Mouse (Mus musculus): ENCODE measurements around the gene S1pr3. TPM values are rescaled to one million over a fixed set of nuclear protein-coding genes. Genes with fewer than 3 reads are reported as not detected.

S1pr3 gene
- polyA plus RNA-seq (2012; rRNA removed): 4.3 and 5.1 TPM in 2 replicates

GRCm38 (mm10) chr13:51408519-51409001 lies at the start of gene S1pr3:
S1pr3 (plus strand) TSS chr13:51408639.

Other genes starting within 250 kb of the S1pr3 start
- 0.56 and 1.4 TPM in 2 replicates for gene Nxnl2, start 237.6 kb upstream of the S1pr3 start, polyA plus RNA-seq (2012; rRNA removed)
- gene Shc3, start 160.8 kb downstream of the S1pr3 start, polyA plus RNA-seq (2012; rRNA removed): 2.4 and 2.7 TPM in 2 replicates
- 22.4 and 24.4 TPM in 2 replicates for gene Cks2, start 236.6 kb downstream of the S1pr3 start, polyA plus RNA-seq (2012; rRNA removed)
- 17.9 and 19.9 TPM in 2 replicates for gene Secisbp2, start 243.1 kb downstream of the S1pr3 start, polyA plus RNA-seq (2012; rRNA removed)

All from colon, adult 2 months (tissue).